Mouse (Mus musculus): ENCODE measurements around the gene St6gal1.

The St6gal1 gene

DNA sequence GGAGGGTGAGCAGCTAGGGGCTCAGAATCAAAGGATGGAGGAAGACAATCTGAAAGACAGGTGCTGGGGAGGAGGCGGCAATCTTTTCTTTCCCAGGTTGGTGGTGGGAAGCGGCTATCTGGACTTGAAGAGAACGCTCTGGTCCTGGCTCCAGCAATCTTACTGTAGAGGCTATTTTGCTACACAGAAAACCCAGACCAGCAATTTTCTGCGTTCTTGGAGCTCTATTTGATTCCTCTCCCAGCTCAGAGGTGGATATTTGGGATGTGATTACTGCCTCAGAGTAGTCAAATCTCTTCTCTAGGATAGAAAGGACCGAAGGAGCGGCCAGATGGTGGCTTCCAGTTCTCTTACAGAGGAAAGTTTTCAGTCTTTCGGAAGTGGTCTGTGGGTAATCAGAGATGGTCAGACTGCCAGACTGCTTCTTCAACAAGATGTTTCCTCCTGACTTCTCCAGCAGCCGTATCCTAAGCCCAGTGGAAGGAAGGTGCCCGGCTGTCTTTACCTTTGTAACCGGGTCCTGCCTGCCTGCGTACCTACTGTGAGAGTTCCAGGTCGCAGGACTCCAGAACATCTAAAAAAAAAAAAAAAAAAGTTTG, 570 bp upstream of the St6gal1 start:
- DNase-seq: no peak

DNA sequence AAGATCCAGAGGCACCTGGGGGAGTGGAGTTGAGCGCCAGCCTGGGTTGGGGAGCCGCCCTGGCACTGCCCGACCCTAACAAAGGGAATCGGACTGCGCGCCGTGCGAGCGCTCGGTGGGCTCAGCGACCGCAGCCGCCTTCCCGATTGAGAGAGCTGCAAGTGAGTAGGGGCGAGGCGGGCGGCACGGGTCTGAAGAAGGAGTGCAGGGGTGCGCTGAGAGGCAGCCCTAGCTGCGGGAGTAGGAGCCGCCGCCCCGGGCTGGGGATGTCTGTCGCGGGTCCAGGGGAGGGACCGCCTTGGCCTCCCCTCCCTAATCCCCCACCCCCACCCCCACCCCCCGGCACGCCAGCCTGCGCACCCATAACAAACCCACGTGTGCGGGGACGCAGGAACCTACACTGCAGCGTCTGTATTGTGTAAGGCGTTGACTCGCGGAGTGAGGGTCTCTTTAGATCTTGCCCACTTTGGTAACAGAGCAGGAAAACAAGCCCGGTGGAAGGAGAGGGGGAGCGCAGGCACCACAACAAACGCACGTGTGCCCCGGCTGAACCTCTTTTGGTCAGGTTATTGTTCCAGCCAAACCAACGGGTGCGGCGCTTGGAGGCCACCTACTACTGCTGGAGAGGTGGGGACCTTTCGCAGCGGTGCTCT, 655 bp downstream of the St6gal1 start:
- peak; percentile 77 for DNase-seq

DNA sequence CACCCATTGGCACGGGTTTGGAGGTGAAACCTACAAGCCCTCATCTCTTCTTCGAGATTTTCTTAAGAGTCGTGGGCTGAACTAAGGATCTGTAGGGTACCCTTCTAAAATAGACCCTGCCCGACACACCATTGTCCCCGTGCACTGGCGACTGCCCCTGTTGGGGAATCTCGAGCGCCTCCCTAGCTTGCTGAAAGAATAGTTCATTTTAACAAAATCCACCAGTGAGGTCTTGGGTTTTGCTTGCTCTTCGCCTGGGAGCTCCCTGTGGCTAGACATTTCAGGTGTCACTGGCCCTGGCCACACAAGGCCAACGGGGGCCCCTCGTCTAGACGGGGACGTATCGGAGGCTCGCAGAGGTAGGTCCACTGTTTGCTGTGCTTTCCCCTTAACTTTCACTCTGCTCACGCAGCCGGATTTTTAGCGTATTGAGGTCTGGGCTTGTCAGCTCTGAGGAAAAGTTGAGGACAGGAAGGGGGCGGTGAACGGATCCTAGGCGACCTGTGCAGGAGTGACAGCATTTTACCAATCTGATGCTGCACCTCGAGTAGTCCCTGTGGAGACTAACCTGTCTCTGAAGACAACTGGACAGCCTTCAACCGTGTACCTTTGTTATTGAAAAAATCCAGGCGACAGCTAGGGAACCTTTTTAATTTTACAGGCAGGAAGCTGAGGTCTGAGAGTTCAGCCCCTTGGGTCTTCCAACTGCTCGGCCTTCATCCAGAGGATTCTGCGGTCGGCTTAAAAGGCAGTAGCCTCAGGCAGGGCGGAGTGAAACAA, 1.5 kb downstream of the St6gal1 start:
- DNase-seq: peak; percentile 62

DNA sequence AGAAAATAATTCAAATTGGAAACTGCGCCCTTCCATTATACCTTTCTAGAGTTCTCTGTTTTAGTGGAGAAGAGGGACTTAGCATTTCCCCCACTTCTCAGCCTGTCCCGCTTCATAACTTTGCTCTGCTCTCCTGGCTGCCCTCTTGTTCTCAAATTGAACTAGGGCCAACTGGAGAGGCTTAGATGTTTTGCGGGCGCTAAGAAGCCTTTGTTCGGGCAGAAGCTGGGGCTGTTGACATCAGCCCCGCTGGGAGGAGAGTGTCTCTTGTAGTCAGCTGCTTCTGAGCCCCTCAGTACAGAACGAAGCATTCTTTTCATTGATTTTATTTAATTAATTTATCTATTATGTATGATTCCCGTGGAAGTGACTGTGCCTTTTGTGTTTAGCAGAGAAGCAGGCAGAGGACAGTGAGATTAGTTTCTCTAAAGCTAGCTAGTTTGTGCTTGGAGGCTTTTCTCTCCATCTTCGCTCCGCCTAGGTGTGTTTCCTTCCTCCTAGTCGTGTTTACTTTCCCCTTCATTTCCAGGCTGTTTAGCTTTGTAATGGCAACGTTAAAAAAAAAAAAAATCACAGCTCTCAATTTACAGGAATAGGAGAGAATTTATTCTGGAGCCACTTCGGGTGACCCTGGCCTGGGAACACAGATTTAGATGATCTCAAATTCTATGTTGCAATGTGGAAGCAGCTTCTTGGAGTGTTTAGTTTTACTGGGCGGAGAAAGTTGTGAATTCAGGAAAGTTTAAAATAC, 2.2 kb downstream of the St6gal1 start:
- DNase-seq: peak; percentile 32

DNA sequence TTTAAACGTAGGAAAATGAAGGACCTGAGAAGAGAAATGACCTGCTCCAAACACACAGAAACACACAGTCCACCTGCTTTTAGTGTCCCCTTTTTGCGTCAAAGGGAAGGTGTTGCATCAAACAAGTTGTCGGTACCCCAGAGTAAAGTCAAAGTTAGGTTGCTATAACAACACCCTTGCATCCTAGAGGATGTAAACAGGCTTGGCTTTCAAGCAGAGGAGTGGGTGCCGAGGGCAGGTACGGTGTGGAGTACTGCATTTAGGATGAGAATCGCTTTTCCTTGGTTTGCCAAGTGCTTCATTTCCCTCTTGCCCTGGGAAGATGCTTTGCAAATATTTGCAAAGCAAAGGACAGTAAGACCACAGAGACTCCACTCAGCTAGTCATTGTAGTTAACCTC, 3.3 kb downstream of the St6gal1 start:
- no peak for DNase-seq

DNA sequence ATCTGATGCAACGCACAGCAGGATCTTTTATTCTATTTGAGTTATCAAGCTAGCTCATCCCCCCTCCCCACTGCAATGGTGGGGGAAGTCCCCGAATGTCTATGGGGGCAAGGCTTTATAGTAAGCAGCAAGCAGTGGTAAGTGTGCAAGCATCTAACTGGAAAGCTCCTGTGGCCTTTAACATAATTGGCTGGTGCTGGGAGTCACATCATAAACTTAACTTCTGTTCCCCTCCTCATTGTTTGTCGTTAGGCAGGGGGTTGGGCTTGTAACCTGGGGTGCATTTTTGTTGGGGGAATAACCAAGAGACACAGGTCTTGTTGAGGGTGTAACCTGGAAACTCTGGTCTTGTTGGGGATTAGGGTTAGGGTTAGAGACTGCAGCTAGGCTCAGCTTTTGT, 3.9 kb downstream of the St6gal1 start:
- no peak for DNase-seq

DNA sequence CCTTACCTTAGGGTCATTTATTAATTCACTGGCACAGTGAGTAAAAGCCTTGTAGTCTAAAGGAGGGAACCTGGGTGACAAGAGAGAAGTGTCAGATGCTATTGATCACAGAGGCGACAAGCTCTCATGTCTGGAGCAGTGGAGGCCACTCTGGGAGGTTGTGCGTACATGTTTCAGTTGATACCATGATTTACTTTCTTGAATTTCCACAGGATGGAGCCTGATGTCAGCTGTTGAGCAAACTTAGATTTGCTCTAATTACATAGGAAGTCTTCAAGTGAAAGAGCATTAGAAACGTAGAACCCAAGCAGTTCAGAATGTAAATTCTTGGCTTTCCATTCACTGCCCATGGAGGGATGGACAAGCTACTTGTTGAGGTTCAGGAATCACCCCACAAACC, 5.4 kb downstream of the St6gal1 start:
- no peak for DNase-seq

DNA sequence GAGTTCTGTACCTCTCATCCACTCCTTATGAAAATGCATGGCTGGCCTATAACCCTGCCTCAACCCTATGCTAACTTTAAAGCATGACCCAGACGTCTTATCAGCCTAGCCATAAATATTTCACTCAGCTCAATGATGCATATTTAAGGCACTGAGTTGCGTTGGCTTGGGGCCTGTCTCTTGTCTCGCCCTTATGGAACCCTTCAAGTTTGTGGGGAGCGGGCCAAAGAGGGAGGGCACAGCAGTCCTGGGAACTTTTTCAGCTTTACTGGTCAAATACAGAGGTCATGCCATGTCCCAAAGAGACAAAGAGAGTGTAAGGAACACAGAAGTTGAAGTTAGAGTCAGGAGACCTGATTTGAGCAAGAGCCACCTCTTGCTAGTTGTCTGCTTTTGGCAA, 6.6 kb downstream of the St6gal1 start:
- peak; percentile 72 for DNase-seq

DNA sequence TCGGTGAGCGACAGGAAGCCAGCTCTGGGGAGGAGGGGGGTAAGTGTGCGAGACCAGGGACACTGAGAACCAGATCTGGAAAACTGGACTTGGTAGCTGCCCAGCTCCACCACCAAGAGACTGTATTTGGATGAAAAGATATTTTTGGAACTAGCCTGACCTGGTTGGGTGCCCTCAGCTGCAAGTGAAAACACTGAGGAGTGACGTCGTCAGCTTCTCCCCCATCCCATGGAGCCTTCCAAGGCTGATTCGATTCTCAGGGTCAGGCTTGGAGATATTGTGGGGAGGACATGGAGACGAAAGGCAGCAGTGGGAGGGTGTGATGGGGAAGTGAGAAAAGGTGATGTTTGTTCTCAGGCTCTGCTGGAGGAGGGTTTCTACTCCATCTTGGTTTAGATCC, 8.2 kb downstream of the St6gal1 start:
- DNase-seq: no peak

DNA sequence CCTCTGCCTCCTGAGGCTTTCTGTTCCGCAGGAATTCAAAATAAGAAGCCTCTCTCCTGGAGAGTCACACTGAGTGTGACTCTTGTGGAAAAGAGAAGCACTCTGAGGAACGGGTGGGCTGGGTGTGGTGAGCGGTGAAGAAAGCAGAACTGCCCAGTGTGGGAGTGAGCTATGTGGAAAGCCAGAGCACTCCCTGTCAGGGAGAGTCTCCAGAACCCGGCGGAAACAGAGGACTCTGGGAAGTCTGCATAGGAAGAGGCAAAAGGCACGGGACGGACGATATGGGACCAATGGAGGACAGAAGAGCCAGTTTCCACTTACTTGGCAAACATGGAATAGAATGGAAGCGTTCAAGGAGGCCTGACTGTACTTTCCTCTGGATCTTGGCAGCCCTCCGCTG, 9.0 kb downstream of the St6gal1 start:
- peak; percentile 41 for DNase-seq

DNA sequence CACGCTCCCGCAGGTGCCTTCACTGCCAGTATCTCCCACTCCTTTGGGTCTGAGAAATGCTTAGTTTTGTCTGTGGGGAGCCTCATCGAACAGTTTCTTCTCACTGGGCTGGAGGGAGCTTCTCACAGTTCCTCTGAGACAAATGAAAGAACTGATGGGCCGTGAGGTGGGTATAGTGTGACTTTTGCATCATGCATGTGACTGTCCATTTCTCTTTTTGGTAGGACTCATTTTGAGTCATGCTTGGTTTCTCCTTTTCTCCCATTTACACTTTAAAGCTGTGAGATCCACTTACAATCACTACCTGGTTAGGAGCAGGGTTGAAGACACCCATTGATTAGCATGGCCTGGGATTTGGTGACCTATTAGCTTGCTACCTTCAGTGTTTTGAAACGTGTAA, 10.0 kb downstream of the St6gal1 start:
- DNase-seq: no peak

DNA sequence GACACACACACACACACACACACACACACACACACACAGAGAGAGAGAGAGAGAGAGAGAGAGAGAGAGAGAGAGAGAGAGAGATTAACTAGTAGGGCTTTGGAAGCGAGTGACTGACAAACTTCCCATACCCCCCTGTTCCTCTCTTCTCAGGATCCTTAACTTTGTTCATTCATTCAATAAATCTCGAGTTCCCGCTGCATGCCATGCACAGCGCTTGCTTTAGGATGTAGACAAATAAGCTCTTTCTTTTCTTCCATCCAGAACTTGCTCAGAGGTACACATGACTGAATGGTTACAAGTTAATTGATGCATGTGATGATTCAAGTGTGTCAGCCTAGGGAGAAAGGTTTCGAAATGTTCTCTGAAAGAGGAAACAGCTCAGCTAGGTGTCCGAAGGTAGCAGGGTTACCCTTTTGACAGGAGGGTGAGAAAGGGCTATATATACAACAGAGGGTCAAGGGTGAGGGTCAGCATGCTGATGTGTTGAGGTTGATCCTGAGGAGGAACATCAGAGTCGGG, 10.7 kb downstream of the St6gal1 start:
- no peak for DNase-seq

DNA sequence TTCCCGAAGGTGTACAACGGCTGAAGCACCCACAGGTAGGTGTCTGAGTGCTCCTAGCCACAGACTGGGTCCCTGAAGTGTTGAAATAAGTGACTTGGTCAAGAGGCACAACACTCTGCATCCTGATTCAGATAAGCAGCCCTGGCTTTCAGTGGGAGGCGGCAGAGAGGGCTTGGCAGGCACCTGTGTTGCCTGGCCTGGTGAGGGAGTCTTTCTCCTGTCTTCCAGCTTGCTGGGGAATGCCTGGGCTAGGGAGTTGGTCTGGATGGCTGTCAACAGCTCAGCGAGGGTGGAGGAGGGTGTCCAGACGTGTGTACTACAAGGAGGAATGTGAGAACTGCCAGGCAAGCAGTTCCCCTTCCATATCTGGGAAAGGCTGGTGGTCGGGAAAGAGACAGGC, 15.0 kb downstream of the St6gal1 start:
- DNase-seq: peak; percentile 37

DNA sequence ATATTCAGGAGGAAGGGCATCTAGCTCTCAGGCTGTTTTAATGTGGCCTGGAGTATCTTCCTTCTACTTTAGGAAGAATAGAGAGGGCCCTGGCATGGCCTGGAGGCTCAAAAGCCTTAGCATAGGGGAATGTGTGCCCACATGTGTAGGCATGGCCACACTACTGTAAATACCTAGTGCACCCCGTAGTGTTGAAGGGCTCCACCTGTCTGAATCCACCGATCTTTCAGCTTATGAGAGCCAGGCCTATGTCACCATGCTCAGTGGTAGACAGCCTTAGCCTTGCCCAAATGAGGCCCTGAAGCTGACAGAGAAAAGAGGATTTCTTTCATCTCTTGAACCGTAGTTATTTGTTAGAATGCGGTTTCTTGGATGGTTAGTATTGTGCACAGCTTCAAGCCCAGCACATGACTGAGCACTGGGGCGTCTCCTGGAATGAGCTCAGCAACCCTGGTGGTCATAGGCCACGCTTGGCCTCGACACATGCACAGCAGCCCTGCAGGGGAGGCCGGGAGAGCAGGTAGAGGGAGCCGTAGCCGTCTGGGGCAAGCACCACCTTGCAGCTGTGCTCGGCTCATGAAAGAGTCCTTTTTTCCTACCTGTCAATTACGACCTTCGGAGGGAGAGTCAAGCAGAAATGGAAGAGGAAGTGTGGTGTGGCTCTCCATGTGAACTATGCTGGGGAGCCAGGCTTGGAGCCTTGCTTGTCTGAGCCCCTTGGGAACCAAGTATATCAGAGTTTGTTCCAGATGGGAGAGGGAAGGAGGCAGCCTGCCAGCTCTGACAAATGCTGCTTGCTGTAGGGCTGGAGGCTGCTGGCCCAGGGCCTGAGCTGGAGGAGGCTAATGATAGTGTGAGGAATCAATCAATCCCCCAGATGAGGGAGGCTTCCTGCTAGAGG, 15.8 kb downstream of the St6gal1 start:
- peak; percentile 94 for DNase-seq

DNA sequence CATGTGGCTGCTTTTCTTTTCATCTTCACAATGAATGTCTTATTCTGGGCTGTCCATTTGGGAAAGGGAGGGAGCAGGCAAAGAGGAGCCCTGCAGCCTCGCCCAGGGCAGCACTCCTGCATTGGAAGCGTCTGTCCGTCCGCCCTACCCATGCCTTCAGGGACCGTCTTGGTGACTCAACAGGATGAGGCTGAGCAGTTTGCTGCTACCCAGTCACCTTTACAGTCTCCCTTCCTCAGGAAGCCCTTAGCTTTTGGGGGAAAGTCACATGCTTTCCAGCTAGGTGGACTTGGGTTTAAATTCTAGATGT, 16.4 kb downstream of the St6gal1 start:
- DNase-seq: no peak

DNA sequence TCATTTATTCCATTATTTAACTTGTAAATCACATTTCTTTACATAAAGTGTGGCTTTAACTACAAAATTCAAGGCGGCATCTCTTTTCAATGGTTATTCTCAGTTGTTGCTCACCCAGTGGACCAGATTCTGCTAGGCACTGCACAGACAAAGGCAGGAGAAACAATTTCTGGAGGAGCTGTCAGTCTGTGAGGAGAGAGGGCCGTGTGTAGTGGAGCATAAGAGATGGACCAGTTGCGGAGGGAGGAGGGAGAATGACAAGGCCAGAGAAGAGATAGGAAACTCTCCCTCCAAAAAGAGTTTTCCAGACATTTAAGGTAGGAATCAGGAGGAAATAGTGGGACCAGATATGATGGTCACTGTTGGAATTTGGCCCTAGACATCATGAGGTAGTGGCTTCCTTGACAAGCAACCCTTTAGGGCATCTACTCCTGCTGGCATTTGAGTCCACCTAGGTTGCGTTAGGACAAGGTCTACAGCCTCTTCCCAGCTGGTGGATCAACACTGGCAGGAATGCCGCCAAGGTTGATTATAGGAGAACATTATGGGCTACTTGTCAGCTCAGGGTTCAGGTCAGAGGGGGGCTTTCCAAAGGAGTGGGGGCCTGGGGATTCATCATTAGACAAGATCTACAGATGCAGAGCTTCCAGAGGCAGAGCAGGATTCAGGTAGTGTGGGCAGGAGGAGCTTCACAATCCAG, 19.3 kb downstream of the St6gal1 start:
- DNase-seq: no peak

DNA sequence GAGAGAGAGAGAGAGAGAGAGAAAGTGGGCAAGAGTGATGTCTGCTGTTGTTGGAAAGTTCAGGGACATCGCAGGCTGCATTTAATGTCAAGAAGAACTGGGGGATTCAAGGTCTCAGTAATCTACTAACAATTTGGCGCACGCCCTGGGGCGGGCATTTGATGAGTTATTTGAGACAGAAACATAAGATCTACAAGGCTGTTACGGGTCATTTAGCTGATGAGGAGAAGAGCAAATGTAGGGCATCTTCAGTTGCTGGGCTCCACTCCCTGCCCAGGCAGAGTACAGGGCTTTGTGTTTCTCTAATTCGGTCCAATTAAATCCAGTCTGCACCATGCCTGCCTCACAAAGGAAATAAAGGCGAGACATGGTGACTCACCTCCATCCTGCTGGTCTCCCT, 19.9 kb downstream of the St6gal1 start:
- DNase-seq: no peak

DNA sequence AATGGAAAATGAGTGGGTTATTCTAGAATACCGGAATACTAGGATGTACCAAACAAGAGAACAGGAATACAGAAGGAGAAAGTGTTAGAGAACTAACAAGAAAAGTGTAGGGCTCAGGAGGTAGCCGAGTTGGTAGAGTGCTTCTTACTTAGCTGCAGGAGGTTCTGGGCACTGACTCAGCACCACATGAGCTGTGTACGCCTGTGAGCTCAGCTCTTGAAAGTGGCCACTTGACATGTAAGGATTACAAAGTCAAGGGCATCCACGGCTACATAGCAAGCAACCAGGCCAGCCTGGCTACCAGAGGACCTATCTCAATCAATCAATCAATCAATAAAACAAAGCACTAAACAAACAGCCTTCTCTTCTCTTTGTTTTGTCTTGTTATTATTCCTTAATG, 24.7 kb downstream of the St6gal1 start:
- DNase-seq: no peak

DNA sequence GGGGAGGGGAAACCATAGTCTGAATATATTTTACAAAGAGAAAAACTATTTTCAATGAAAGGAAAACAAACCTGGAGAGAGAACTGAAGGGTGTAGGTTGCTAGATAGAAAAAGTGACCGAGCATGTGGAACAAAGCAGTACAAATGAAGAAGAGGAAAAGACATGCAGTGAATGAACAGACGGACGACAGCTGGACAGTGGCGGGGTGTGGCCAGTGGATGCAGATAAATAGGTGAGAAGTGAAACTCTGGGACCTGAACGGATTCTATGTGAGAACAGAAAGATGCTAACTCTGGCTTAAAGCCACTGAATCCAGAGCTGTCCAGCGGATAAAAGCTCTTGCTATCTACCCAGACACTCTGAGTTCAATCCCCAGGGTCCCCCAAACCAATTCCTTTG, 25.2 kb downstream of the St6gal1 start:
- no peak for DNase-seq

DNA sequence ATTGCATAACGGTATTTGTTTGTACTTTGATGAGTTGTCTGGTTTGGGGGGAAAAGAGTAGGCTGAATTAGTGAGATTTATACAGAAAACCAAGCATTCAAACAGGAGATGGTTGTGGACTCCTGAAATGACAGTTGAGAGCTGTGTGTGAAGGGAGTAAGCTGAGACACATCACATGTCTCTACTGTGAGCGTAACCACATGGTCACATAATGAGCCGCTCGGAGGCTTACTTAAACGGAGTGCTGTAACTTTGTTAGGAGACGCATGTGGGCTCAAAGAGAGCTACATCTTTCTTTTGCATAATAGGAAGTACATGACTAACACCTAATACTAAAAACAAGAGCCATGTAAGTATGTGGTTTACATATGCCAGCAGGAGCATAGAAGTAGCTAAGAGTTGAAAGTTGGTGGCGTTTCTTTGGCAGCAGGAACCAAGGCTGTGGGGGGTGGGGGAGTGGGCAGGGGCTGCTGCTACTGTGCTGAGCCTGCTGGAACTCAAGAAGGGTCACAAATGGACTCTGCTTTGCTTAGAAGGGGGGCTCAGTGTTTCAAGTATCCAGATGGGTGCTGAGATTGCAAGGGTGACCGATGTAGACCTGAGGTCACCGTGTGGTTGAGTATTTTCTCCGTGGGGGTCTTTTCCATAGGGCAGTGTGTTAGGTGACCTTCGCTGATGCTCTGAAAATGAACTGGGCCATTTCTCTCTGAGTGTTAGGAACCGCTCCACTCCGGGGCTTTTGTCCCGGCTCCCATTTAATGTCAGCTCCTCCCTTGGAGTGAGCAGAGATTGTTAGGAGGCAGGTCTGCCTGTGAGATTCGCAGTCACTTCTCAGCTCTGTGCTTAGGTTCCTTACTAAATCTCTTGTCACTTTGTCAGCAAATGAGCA, 26.3 kb downstream of the St6gal1 start:
- no peak for DNase-seq

DNA sequence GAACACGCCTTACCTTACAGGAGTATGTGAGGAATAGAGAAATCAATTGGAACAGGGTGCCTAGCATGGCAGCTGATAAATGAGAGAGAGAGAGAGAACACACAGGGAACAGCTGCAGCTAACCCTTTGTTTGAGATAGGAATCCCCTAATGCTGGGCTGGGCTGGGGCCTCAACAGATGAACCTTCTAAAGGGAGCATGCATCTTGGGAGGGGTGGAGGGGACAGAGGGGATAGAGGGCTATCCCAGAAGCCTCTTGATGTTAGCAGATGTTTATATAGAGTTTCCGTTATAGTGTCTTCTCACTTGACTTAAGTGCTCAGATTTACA, 26.9 kb downstream of the St6gal1 start:
- no peak for DNase-seq

All from kidney, postnatal 10 days (tissue).